Mouse (Mus musculus): ENCODE data around the gene Ncf1. TPM values are rescaled to one million over a fixed set of nuclear protein-coding genes. Genes with fewer than 3 reads are reported as not detected.

Gene Ncf1
- polyA plus RNA-seq, 1 experiment from 2014 or later = 2.4 TPM

GRCm38 (mm10) chr5:134248608-134249244 is 19.3 kb upstream of the Ncf1 start:
- DNase-seq (ENCODE audit: low spot score) (no peak), ATAC-seq (replicated peaks; ENCODE audit: low FRiP score, low read depth) (no peak)
- H3K9ac ChIP-seq (ENCODE audit: low read depth, low read length) = no peak overlapping the region
- no peaks in the 10 kb centered on the region for H3K27me3 ChIP-seq (ENCODE audit: insufficient read depth, low read length)
- no peak overlapping the region for H3K4me3 ChIP-seq (replicated peaks; ENCODE audit: low read depth, low read length)
- H3K27ac ChIP-seq = no peak overlapping the region
- TF ChIP-seq CTCF (IDR thresholded peaks at IDR 0.05; ENCODE audit: low read depth) = no peak
- no peak overlapping the region for H3K4me2 ChIP-seq (ENCODE audit: low read length)
- 92% methylated on average over 14 of the region's 14 CpGs for WGBS
- no peaks in the 10 kb centered on the region for H3K9me3 ChIP-seq (replicated peaks; ENCODE audit: low read length)
- no peaks in the 10 kb centered on the region for H3K4me1 ChIP-seq (replicated peaks; ENCODE audit: insufficient read depth, low read length)
- H3K36me3 ChIP-seq (ENCODE audit: insufficient read depth, low read length) = peaks cover 92% of the 10 kb centered on the region

GRCm38 (mm10) chr5:134246146-134246545 is 16.7 kb upstream of the Ncf1 start:
- 86% methylated on average over 5 of the region's 5 CpGs for WGBS
- H3K4me1 ChIP-seq (replicated peaks; ENCODE audit: insufficient read depth, low read length) = no peaks in the 10 kb centered on the region
- H3K9me3 ChIP-seq (replicated peaks; ENCODE audit: low read length) = no peaks in the 10 kb centered on the region
- no peak overlapping the region for H3K9ac ChIP-seq (ENCODE audit: low read depth, low read length)
- no peak overlapping the region for H3K27ac ChIP-seq
- no peaks in the 10 kb centered on the region for H3K27me3 ChIP-seq (ENCODE audit: insufficient read depth, low read length)
- no peak for ATAC-seq (replicated peaks; ENCODE audit: low FRiP score, low read depth)
- DNase-seq (ENCODE audit: low spot score) = no peak
- H3K4me3 ChIP-seq (replicated peaks; ENCODE audit: low read depth, low read length) = no peak overlapping the region
- H3K36me3 ChIP-seq (ENCODE audit: insufficient read depth, low read length) = peaks cover 91% of the 10 kb centered on the region
- no peak overlapping the region for H3K4me2 ChIP-seq (ENCODE audit: low read length)
- no peak for TF ChIP-seq CTCF (IDR thresholded peaks at IDR 0.05; ENCODE audit: low read depth)

GRCm38 (mm10) chr5:134244890-134245289 is 15.5 kb upstream of the Ncf1 start:
- no peak for TF ChIP-seq CTCF (IDR thresholded peaks at IDR 0.05; ENCODE audit: low read depth)
- WGBS = 83% methylated on average over 5 of the region's 5 CpGs
- Histone ChIP-seq H3K4me2 (ENCODE audit: low read length) (no peak overlapping the region), H3K36me3 (ENCODE audit: insufficient read depth, low read length) (peaks cover 94% of the 10 kb centered on the region), H3K9me3 (replicated peaks; ENCODE audit: low read length) (no peaks in the 10 kb centered on the region), H3K9ac (ENCODE audit: low read depth, low read length) (no peak overlapping the region), H3K27me3 (ENCODE audit: insufficient read depth, low read length) (no peaks in the 10 kb centered on the region), H3K27ac (no peak overlapping the region), H3K4me3 (replicated peaks; ENCODE audit: low read depth, low read length) (no peak overlapping the region), H3K4me1 (replicated peaks; ENCODE audit: insufficient read depth, low read length) (no peaks in the 10 kb centered on the region)
- ATAC-seq (replicated peaks; ENCODE audit: low FRiP score, low read depth) = no peak
- no peak for DNase-seq (ENCODE audit: low spot score)

GRCm38 (mm10) chr5:134243661-134244436 is 14.4 kb upstream of the Ncf1 start:
- Histone ChIP-seq H3K27ac (no peak overlapping the region), H3K4me2 (ENCODE audit: low read length) (no peak overlapping the region), H3K4me1 (replicated peaks; ENCODE audit: insufficient read depth, low read length) (no peaks in the 10 kb centered on the region), H3K4me3 (replicated peaks; ENCODE audit: low read depth, low read length) (no peak overlapping the region), H3K36me3 (ENCODE audit: insufficient read depth, low read length) (peaks cover 94% of the 10 kb centered on the region), H3K9ac (ENCODE audit: low read depth, low read length) (no peak overlapping the region), H3K9me3 (replicated peaks; ENCODE audit: low read length) (no peaks in the 10 kb centered on the region), H3K27me3 (ENCODE audit: insufficient read depth, low read length) (no peaks in the 10 kb centered on the region)
- TF ChIP-seq CTCF (IDR thresholded peaks at IDR 0.05; ENCODE audit: low read depth) = no peak
- DNase-seq (ENCODE audit: low spot score) (no peak), ATAC-seq (replicated peaks; ENCODE audit: low FRiP score, low read depth) (no peak)
- 89% methylated on average over 26 of the region's 26 CpGs for WGBS

GRCm38 (mm10) chr5:134241831-134242230 is 12.4 kb upstream of the Ncf1 start:
- H3K4me3 ChIP-seq (replicated peaks; ENCODE audit: low read depth, low read length) = no peak overlapping the region
- no peak overlapping the region for H3K9ac ChIP-seq (ENCODE audit: low read depth, low read length)
- 83% methylated on average over 5 of the region's 5 CpGs for WGBS
- no peak overlapping the region for H3K4me2 ChIP-seq (ENCODE audit: low read length)
- H3K27ac ChIP-seq = no peak overlapping the region
- H3K4me1 ChIP-seq (replicated peaks; ENCODE audit: insufficient read depth, low read length) = no peaks in the 10 kb centered on the region
- no peaks in the 10 kb centered on the region for H3K27me3 ChIP-seq (ENCODE audit: insufficient read depth, low read length)
- TF ChIP-seq CTCF (IDR thresholded peaks at IDR 0.05; ENCODE audit: low read depth) = no peak
- no peak for ATAC-seq (replicated peaks; ENCODE audit: low FRiP score, low read depth)
- no peaks in the 10 kb centered on the region for H3K9me3 ChIP-seq (replicated peaks; ENCODE audit: low read length)
- DNase-seq (ENCODE audit: low spot score) = no peak
- peaks cover 94% of the 10 kb centered on the region for H3K36me3 ChIP-seq (ENCODE audit: insufficient read depth, low read length)

- DNase-seq (ENCODE audit: low spot score) (no peak), ATAC-seq (replicated peaks; ENCODE audit: low FRiP score, low read depth) (no peak)
- no peak overlapping the region for H3K4me2 ChIP-seq (ENCODE audit: low read length)
- H3K9ac ChIP-seq (ENCODE audit: low read depth, low read length) = no peak overlapping the region
- H3K9me3 ChIP-seq (replicated peaks; ENCODE audit: low read length) = no peaks in the 10 kb centered on the region
- H3K27me3 ChIP-seq (ENCODE audit: insufficient read depth, low read length) = no peaks in the 10 kb centered on the region
- no peak overlapping the region for H3K4me3 ChIP-seq (replicated peaks; ENCODE audit: low read depth, low read length)
- peaks cover 65% of the 10 kb centered on the region for H3K36me3 ChIP-seq (ENCODE audit: insufficient read depth, low read length)
- TF ChIP-seq CTCF (IDR thresholded peaks at IDR 0.05; ENCODE audit: low read depth) = no peak
- WGBS = 78% methylated on average over 28 of the region's 28 CpGs
- H3K4me1 ChIP-seq (replicated peaks; ENCODE audit: insufficient read depth, low read length) = peaks cover 9% of the 10 kb centered on the region; the same call in 1 of the 2 replicates
- H3K27ac ChIP-seq = no peak overlapping the region
Measured at GRCm38 (mm10) chr5:134237936-134238760, 8.7 kb upstream of the Ncf1 start.
